Mouse (Mus musculus) kidney, postnatal 0 days (tissue): ENCODE measurements around the gene Ptpra. TPM values are rescaled to one million over a fixed set of nuclear protein-coding genes. Genes with fewer than 3 reads are reported as not detected.

Experiments used
- ATAC-seq: fragments of 200-750 bp; cut with Nextera tagmentation; replicated peaks from 2 replicates; pipeline ENCODE4 v1.8.0; 2017; ENCODE audit warnings: low read depth, moderate number of reproducible peaks, moderate TSS enrichment, moderate library complexity; ENCODE audit not compliant: low FRiP score
- DNase-seq: peaks from one replicate; pipeline ENCODE4 v3.0.0-alpha.2; 2016; ENCODE audit warnings: low spot score
- H3K27ac ChIP-seq: fragments of 300-500 bp; sonication (generic); 2 replicates; pipeline ENCODE4 v1.5.1; 2014; ENCODE audit warnings: mild to moderate bottlenecking
- H3K27me3 ChIP-seq: fragments of 300-500 bp; sonication (generic); 2 replicates; pipeline ENCODE4 v1.6.1; 2014; ENCODE audit warnings: low read length, mixed read lengths; ENCODE audit not compliant: insufficient read depth
- H3K36me3 ChIP-seq: fragments of 300-500 bp; sonication (generic); 2 replicates; pipeline ENCODE4 v1.6.1; 2014; ENCODE audit warnings: low read length, mixed read lengths; ENCODE audit not compliant: insufficient read depth
- H3K4me1 ChIP-seq: fragments of 300-500 bp; sonication (generic); replicated peaks from 2 replicates; pipeline ENCODE4 v1.6.1; 2014; ENCODE audit warnings: antibody characterized with exemption, low read length, mixed read lengths; ENCODE audit not compliant: insufficient read depth
- H3K4me2 ChIP-seq: fragments of 300-500 bp; sonication (generic); 2 replicates; pipeline ENCODE4 v1.6.1; 2014; ENCODE audit warnings: mild to moderate bottlenecking, low read length, moderate library complexity, mixed read lengths
- H3K4me3 ChIP-seq: fragments of 300-500 bp; sonication (generic); replicated peaks from 2 replicates; pipeline ENCODE4 v1.5.1; 2014; ENCODE audit warnings: low read depth, low read length
- H3K9ac ChIP-seq: fragments of 300-500 bp; sonication (generic); 2 replicates; pipeline ENCODE4 v1.6.1; 2014; ENCODE audit warnings: low read depth, low read length
- H3K9me3 ChIP-seq: fragments of 300-500 bp; sonication (generic); replicated peaks from 2 replicates; pipeline ENCODE4 v1.6.1; 2016; ENCODE audit warnings: low read length, inconsistent platforms, mixed read lengths
- CTCF ChIP-seq: IDR thresholded peaks from 2 replicates; pipeline ENCODE4 v1.5.1; 2016; ENCODE audit warnings: antibody characterized with exemption, low read depth, mild to moderate bottlenecking, moderate library complexity
- WGBS: fragments of 180-500 bp; shearing (Covaris S2); extraction: QIAGEN DNeasy Blood & Tissue Kit; methylation state at CpG from one replicate; pipeline ENCODE4 v1.1.7; 2014; 5-methylcytosine and 5-hydroxymethylcytosine counted together
- polyA plus RNA-seq: library from polyadenylated mRNA; unstranded; fragments of >200 nt; fragmentation: Nextera tagmentation; extraction: Ambion mirVana; gene quantifications from 2 replicates; pipeline ENCODE4 v1.2.1, GENCODE M21; 2015

The Ptpra gene
- polyA plus RNA-seq, 1 experiment from 2014 or later, result 80.3 TPM

DNA sequence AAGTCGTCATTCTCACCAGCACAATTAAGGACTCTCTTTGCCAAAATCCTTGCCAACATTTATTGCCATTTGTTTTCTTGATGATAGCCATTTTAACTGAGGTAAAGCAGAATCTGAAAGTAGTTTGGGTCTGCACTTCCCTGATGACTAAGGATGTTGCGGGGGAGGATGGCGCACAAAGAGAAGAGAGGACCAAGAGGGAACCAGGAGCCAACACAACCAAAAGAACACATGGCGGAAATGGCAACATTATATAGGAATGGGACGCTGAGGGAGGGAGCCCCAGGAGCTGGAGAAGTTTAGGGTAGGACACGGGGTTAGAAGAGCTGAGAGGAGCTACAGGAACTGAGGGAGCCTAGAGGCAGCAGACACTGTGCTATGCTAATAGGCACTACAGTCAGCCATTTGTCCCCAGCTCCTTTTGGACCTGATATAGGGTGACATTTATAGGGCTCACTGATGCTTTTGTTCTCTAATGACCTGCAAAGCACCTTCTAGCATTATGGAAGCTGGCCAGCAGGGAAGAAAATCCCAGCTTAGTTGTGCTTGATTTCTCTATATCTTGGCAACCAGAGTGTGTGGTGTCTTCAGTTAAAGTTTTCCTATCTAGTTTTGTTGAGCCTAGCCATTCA lies 26.7 kb downstream of the Ptpra start:
- Histone ChIP-seq H3K4me3 (no peak overlapping the region), H3K27me3 (no peaks in the 10 kb centered on the region), H3K27ac (no peak overlapping the region), H3K4me1 (no peaks in the 10 kb centered on the region), H3K9ac (no peak overlapping the region), H3K4me2 (no peak overlapping the region), H3K9me3 (no peaks in the 10 kb centered on the region; the same call in 1 of the 2 replicates), H3K36me3 (0 out of 2 replicates have a peak, but pooled peaks cover 4% of the 10 kb centered on the region)
- TF ChIP-seq CTCF, result no peak
- 64% methylated on average over 6 of the region's 6 CpGs for WGBS
- ATAC-seq, result no peak
- no peak for DNase-seq

DNA sequence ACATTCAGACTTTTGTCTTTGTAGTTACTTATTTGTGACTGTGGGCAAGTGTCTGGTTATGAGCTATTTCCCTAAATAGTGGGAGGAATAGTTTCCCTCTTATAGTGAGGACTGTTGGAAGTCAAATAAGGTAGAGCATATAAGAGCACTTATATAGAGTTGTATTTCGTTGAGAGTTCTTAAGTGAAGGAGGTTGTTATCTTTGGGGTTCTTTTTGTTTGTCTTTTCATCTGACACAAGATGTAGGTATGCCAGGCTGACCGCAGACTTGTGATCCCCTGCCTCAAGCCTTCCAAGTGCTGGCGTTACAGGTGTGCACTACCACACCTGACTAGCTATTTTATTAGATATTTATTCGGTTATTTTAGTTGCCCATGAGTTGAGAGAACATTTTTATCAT lies 32.1 kb downstream of the Ptpra start:
- Histone ChIP-seq H3K27me3 (no peaks in the 10 kb centered on the region), H3K4me2 (no peak overlapping the region), H3K9me3 (no peaks in the 10 kb centered on the region; the same call in 1 of the 2 replicates), H3K27ac (no peak overlapping the region), H3K4me3 (no peak overlapping the region), H3K9ac (no peak overlapping the region), H3K36me3 (0 out of 2 replicates have a peak, but pooled peaks cover 4% of the 10 kb centered on the region), H3K4me1 (no peaks in the 10 kb centered on the region)
- no peak for TF ChIP-seq CTCF
- no peak for ATAC-seq
- no peak for DNase-seq
- WGBS, result 82% methylated on average over 4 of the region's 4 CpGs

- no peak overlapping the region for H3K4me3 ChIP-seq
- H3K9ac ChIP-seq, result no peak overlapping the region
- no peak overlapping the region for H3K4me2 ChIP-seq
- H3K4me1 ChIP-seq, result no peaks in the 10 kb centered on the region
- no peaks in the 10 kb centered on the region; the same call in 1 of the 2 replicates for H3K9me3 ChIP-seq
- WGBS, result 77% methylated on average over 3 of the region's 3 CpGs
- DNase-seq (peak; percentile 53), ATAC-seq (no peak)
- no peaks in the 10 kb centered on the region for H3K27me3 ChIP-seq
- no peak for TF ChIP-seq CTCF
- H3K27ac ChIP-seq, result no peak overlapping the region
- 0 out of 2 replicates have a peak, but pooled peaks cover 4% of the 10 kb centered on the region for H3K36me3 ChIP-seq
Observed at GRCm38 (mm10) chr2:130482700-130483099, 32.6 kb downstream of the Ptpra start.

GRCm38 (mm10) chr2:130484206-130484605 lies 34.1 kb downstream of the Ptpra start:
- H3K4me2 ChIP-seq, result no peak overlapping the region
- no peak for TF ChIP-seq CTCF
- no peaks in the 10 kb centered on the region for H3K4me1 ChIP-seq
- no peak for DNase-seq
- H3K27me3 ChIP-seq, result no peaks in the 10 kb centered on the region
- no peak overlapping the region for H3K27ac ChIP-seq
- no peaks in the 10 kb centered on the region for H3K9me3 ChIP-seq
- no peaks in the 10 kb centered on the region for H3K36me3 ChIP-seq
- no peak overlapping the region for H3K4me3 ChIP-seq
- no peak overlapping the region for H3K9ac ChIP-seq
- 94% methylated on average over 1 of the region's 1 CpGs for WGBS
- no peak for ATAC-seq

GRCm38 (mm10) chr2:130488002-130488401 lies 37.9 kb downstream of the Ptpra start:
- Histone ChIP-seq H3K27me3 (no peaks in the 10 kb centered on the region), H3K4me2 (no peak overlapping the region), H3K36me3 (no peaks in the 10 kb centered on the region), H3K4me1 (0 out of 2 replicates have a peak, but pooled peaks cover 5% of the 10 kb centered on the region), H3K4me3 (no peak overlapping the region), H3K9ac (no peak overlapping the region), H3K27ac (no peak overlapping the region), H3K9me3 (no peaks in the 10 kb centered on the region)
- ATAC-seq (no peak), DNase-seq (no peak)
- 88% methylated on average over 2 of the region's 2 CpGs for WGBS
- TF ChIP-seq CTCF, result no peak

GRCm38 (mm10) chr2:130488600-130488999 lies 38.5 kb downstream of the Ptpra start:
- ATAC-seq (no peak), DNase-seq (no peak)
- 0 out of 2 replicates have a peak, but pooled peaks cover 5% of the 10 kb centered on the region for H3K4me1 ChIP-seq
- H3K9me3 ChIP-seq, result no peaks in the 10 kb centered on the region
- H3K4me3 ChIP-seq, result no peak overlapping the region
- no peak overlapping the region for H3K4me2 ChIP-seq
- H3K27ac ChIP-seq, result no peak overlapping the region
- H3K36me3 ChIP-seq, result no peaks in the 10 kb centered on the region
- WGBS, result 85% methylated on average over 4 of the region's 4 CpGs
- no peak overlapping the region for H3K9ac ChIP-seq
- no peaks in the 10 kb centered on the region for H3K27me3 ChIP-seq
- TF ChIP-seq CTCF, result no peak
